Mouse (Mus musculus): Measurements from ENCODE around the gene Eri3. TPM values are rescaled to one million over a fixed set of nuclear protein-coding genes. Genes with fewer than 3 reads are reported as not detected.

Eri3 gene
- total RNA-seq, 2 experiments from 2014 or later = 63.4 to 63.5 TPM

- ATAC-seq (replicated peaks; ENCODE audit: low FRiP score, low TSS enrichment, poor library complexity, severe bottlenecking) = peak; percentile 64
Measured at GRCm38 (mm10) chr4:117652727-117653126, 102.6 kb downstream of the Eri3 start.

GRCm38 (mm10) chr4:117654016-117654702 is 104.0 kb downstream of the Eri3 start:
- ATAC-seq (replicated peaks; ENCODE audit: low FRiP score, low TSS enrichment, poor library complexity, severe bottlenecking) = no peak

GRCm38 (mm10) chr4:117654703-117655499 is 104.7 kb downstream of the Eri3 start:
- ATAC-seq (replicated peaks; ENCODE audit: low FRiP score, low TSS enrichment, poor library complexity, severe bottlenecking) = no peak

GRCm38 (mm10) chr4:117655500-117655863 is 105.3 kb downstream of the Eri3 start:
- no peak for ATAC-seq (replicated peaks; ENCODE audit: low FRiP score, low TSS enrichment, poor library complexity, severe bottlenecking)

- no peak for ATAC-seq (replicated peaks; ENCODE audit: low FRiP score, low TSS enrichment, poor library complexity, severe bottlenecking)
Measured at GRCm38 (mm10) chr4:117656961-117657360, 106.8 kb downstream of the Eri3 start.

- no peak for ATAC-seq (replicated peaks; ENCODE audit: low FRiP score, low TSS enrichment, poor library complexity, severe bottlenecking)
Measured at GRCm38 (mm10) chr4:117657646-117658045, 107.5 kb downstream of the Eri3 start.

- peak; percentile 85 for ATAC-seq (replicated peaks; ENCODE audit: low FRiP score, low TSS enrichment, poor library complexity, severe bottlenecking)
Measured at GRCm38 (mm10) chr4:117658582-117659444, 108.6 kb downstream of the Eri3 start.

- ATAC-seq (replicated peaks; ENCODE audit: low FRiP score, low TSS enrichment, poor library complexity, severe bottlenecking) = no peak
Measured at GRCm38 (mm10) chr4:117660001-117660400, 109.8 kb downstream of the Eri3 start.

GRCm38 (mm10) chr4:117664411-117665137 is 114.4 kb downstream of the Eri3 start:
- ATAC-seq (replicated peaks; ENCODE audit: low FRiP score, low TSS enrichment, poor library complexity, severe bottlenecking) = no peak

GRCm38 (mm10) chr4:117665531-117665930 is 115.4 kb downstream of the Eri3 start:
- ATAC-seq (replicated peaks; ENCODE audit: low FRiP score, low TSS enrichment, poor library complexity, severe bottlenecking) = no peak

GRCm38 (mm10) chr4:117666054-117666453 is 115.9 kb downstream of the Eri3 start:
- no peak for ATAC-seq (replicated peaks; ENCODE audit: low FRiP score, low TSS enrichment, poor library complexity, severe bottlenecking)

GRCm38 (mm10) chr4:117669874-117670273 is 119.7 kb downstream of the Eri3 start:
- no peak for ATAC-seq (replicated peaks; ENCODE audit: low FRiP score, low TSS enrichment, poor library complexity, severe bottlenecking)

- no peak for ATAC-seq (replicated peaks; ENCODE audit: low FRiP score, low TSS enrichment, poor library complexity, severe bottlenecking)
Measured at GRCm38 (mm10) chr4:117672042-117672441, 121.9 kb downstream of the Eri3 start.

- no peak for ATAC-seq (replicated peaks; ENCODE audit: low FRiP score, low TSS enrichment, poor library complexity, severe bottlenecking)
Measured at GRCm38 (mm10) chr4:117673901-117674300, 123.7 kb downstream of the Eri3 start.

GRCm38 (mm10) chr4:117676903-117677302 is 126.7 kb downstream of the Eri3 start:
- ATAC-seq (replicated peaks; ENCODE audit: low FRiP score, low TSS enrichment, poor library complexity, severe bottlenecking) = 0 out of 2 replicates have a peak, but pooled peaks have one; percentile 31

- ATAC-seq (replicated peaks; ENCODE audit: low FRiP score, low TSS enrichment, poor library complexity, severe bottlenecking) = no peak
Measured at GRCm38 (mm10) chr4:117680963-117681362, 130.8 kb downstream of the Eri3 start.

GRCm38 (mm10) chr4:117681931-117682461 is 131.8 kb downstream of the Eri3 start, which contains the start of gene Dmap1:
Gene Dmap1 (minus strand): TSS chr4:117682273.
- ATAC-seq (replicated peaks; ENCODE audit: low FRiP score, low TSS enrichment, poor library complexity, severe bottlenecking) = peak; percentile 63

GRCm38 (mm10) chr4:117682463-117682862 is 132.3 kb downstream of the Eri3 start:
- no peak for ATAC-seq (replicated peaks; ENCODE audit: low FRiP score, low TSS enrichment, poor library complexity, severe bottlenecking)

Data from megakaryocyte-erythroid progenitor cell, adult 5-6 weeks (primary cell).